Mouse (Mus musculus): ENCODE measurements around the gene Acot7. TPM values are rescaled to one million over a fixed set of nuclear protein-coding genes. Genes with fewer than 3 reads are reported as not detected.

The Acot7 gene
- polyA plus RNA-seq, 1 experiment, result 244 TPM

- TF ChIP-seq POLR2A (IDR thresholded peaks at IDR 0.05; ENCODE audit: borderline replicate concordance, extremely low read depth, insufficient read depth, insufficient read length, poor library complexity, severe bottlenecking) (no peak), CTCF (IDR thresholded peaks at IDR 0.05; ENCODE audit: borderline replicate concordance, extremely low read depth, insufficient read depth, insufficient read length) (peak; percentile 83)
- peak; percentile 91 for DNase-seq (ENCODE audit: low read depth)
Measured at GRCm38 (mm10) chr4:152283186-152283950, 105.4 kb downstream of the Acot7 start.

- TF ChIP-seq POLR2A (IDR thresholded peaks at IDR 0.05; ENCODE audit: borderline replicate concordance, extremely low read depth, insufficient read depth, insufficient read length, poor library complexity, severe bottlenecking), result no peak
- TF ChIP-seq CTCF (IDR thresholded peaks at IDR 0.05; ENCODE audit: borderline replicate concordance, extremely low read depth, insufficient read depth, insufficient read length), result peak; percentile 74
- DNase-seq (ENCODE audit: low read depth), result peak; percentile 64
Measured at GRCm38 (mm10) chr4:152285505-152285904, 107.6 kb downstream of the Acot7 start.

- peak; percentile 51 for DNase-seq (ENCODE audit: low read depth)
- no peak for TF ChIP-seq CTCF (IDR thresholded peaks at IDR 0.05; ENCODE audit: borderline replicate concordance, extremely low read depth, insufficient read depth, insufficient read length)
- no peak for TF ChIP-seq POLR2A (IDR thresholded peaks at IDR 0.05; ENCODE audit: borderline replicate concordance, extremely low read depth, insufficient read depth, insufficient read length, poor library complexity, severe bottlenecking)
Measured at GRCm38 (mm10) chr4:152286183-152286582, 108.2 kb downstream of the Acot7 start.

DNA sequence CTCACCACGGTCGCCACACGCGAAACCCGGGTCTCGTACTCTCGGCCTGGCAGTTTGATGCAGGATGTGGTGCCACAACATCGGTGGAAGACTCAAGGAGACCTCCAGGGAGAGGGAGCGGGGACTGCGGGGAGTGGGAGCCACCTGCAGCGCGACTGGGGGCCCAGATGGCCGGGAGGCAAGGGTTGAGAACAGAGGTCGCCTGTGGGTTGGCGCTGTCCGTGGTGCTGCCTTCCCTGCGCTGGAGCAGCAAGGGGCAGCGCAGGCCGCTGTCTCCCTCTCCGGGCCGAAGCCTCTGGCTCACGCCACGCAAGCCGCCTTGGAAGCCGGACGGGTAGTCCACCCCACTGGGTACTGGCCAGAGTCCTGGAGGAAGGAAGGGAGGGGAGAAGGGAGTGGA is 109.0 kb downstream of the Acot7 start:
- DNase-seq (ENCODE audit: low read depth), result peak; percentile 37
- TF ChIP-seq CTCF (IDR thresholded peaks at IDR 0.05; ENCODE audit: borderline replicate concordance, extremely low read depth, insufficient read depth, insufficient read length) (no peak), POLR2A (IDR thresholded peaks at IDR 0.05; ENCODE audit: borderline replicate concordance, extremely low read depth, insufficient read depth, insufficient read length, poor library complexity, severe bottlenecking) (no peak)

GRCm38 (mm10) chr4:152287317-152288120 is 109.6 kb downstream of the Acot7 start:
- DNase-seq (ENCODE audit: low read depth), result no peak
- TF ChIP-seq POLR2A (IDR thresholded peaks at IDR 0.05; ENCODE audit: borderline replicate concordance, extremely low read depth, insufficient read depth, insufficient read length, poor library complexity, severe bottlenecking), result no peak

DNA sequence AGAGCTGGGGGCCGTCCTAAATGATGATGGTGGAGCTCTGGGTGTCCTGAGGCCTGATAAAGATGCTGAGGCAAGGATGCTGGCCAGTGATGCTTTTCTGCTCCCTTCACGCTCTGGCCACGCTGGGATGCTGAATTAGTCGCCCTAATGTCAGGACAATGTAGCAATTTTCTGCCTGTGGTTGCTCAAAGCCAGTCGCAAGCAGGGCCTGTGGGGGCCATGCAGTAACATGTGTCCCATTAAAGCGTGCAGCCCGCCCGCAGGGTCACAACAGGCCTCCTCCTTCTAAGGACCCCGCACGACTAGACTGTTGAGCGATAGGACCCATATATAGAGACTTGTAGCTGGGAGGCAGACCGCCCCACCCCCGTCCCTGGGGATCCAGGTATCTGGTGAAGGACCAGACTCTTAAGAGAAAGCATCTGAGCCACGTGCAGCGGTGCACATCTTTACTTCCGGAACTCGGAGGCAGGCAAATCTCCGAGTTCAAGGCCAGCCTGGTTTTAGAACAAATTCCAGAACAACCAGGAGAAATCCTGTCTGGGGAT is 110.5 kb downstream of the Acot7 start:
- TF ChIP-seq POLR2A (IDR thresholded peaks at IDR 0.05; ENCODE audit: borderline replicate concordance, extremely low read depth, insufficient read depth, insufficient read length, poor library complexity, severe bottlenecking), result no peak
- no peak for TF ChIP-seq CTCF (IDR thresholded peaks at IDR 0.05; ENCODE audit: borderline replicate concordance, extremely low read depth, insufficient read depth, insufficient read length)
- peak; percentile 31 for DNase-seq (ENCODE audit: low read depth)

- no peak for TF ChIP-seq CTCF (IDR thresholded peaks at IDR 0.05; ENCODE audit: borderline replicate concordance, extremely low read depth, insufficient read depth, insufficient read length)
- TF ChIP-seq POLR2A (IDR thresholded peaks at IDR 0.05; ENCODE audit: borderline replicate concordance, extremely low read depth, insufficient read depth, insufficient read length, poor library complexity, severe bottlenecking), result no peak
- peak; percentile 78 for DNase-seq (ENCODE audit: low read depth)
Measured at GRCm38 (mm10) chr4:152290385-152290784, 112.5 kb downstream of the Acot7 start.

DNA sequence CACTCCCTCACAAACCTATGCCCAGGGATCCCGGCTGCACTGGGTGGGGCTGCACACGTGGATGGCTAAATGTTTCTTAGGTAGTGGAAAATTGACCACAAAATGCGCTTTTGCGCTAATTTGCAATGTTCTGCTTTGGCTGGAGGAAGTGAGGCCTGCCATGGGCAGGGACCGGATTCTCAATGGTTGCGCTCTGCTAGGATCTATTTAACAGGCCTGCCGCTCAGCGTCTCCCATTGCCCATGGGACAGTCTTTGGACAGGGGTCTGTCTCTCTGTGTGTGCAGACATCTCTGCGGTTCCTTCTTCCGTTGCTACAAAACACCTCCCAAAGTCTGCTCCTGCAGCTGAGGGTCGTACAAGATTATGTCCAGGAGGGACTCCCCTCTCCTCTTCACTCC is 113.1 kb downstream of the Acot7 start:
- TF ChIP-seq POLR2A (IDR thresholded peaks at IDR 0.05; ENCODE audit: borderline replicate concordance, extremely low read depth, insufficient read depth, insufficient read length, poor library complexity, severe bottlenecking) (no peak), CTCF (IDR thresholded peaks at IDR 0.05; ENCODE audit: borderline replicate concordance, extremely low read depth, insufficient read depth, insufficient read length) (no peak)

GRCm38 (mm10) chr4:152291562-152291961 is 113.6 kb downstream of the Acot7 start, which contains the start of gene Hes3:
TSS of gene Hes3 (minus strand) at chr4:152291662.
- DNase-seq (ENCODE audit: low read depth), result no peak
- no peak for TF ChIP-seq POLR2A (IDR thresholded peaks at IDR 0.05; ENCODE audit: borderline replicate concordance, extremely low read depth, insufficient read depth, insufficient read length, poor library complexity, severe bottlenecking)
- TF ChIP-seq CTCF (IDR thresholded peaks at IDR 0.05; ENCODE audit: borderline replicate concordance, extremely low read depth, insufficient read depth, insufficient read length), result no peak

More for the DNA sequence above, 113.1 kb downstream of the Acot7 start:
- DNase-seq (ENCODE audit: low read depth), result no peak

- TF ChIP-seq CTCF (IDR thresholded peaks at IDR 0.05; ENCODE audit: borderline replicate concordance, extremely low read depth, insufficient read depth, insufficient read length), result no peak
- no peak for TF ChIP-seq POLR2A (IDR thresholded peaks at IDR 0.05; ENCODE audit: borderline replicate concordance, extremely low read depth, insufficient read depth, insufficient read length, poor library complexity, severe bottlenecking)
- DNase-seq (ENCODE audit: low read depth), result peak; percentile 67
Measured at GRCm38 (mm10) chr4:152292102-152292765, 114.3 kb downstream of the Acot7 start.
